Mouse (Mus musculus): ENCODE results near the gene Ambra1.

DNA sequence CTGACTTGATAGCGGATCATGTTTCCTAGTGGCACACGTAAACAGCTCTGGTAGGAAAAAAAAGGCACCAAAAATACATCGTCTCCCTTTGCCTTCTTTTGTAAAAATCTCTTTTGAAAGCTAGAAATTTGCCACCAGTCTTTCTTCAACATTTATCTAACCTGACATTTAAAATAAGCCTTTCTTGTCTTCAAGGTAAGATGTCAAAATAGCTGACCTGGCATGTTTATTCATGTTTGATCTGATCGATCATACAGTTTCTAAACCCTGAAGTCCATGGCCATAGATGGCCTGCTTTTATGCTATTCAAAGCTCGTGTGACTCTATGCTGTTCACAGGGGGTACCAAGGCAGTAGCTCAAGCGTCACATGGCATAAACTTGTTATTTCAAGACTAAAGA lies 124.6 kb downstream of the Ambra1 start:
- TF ChIP-seq CTCF (conservative IDR thresholded peaks at IDR 0.05 in 1 of 2, IDR thresholded peaks at IDR 0.05 in 1 of 2; ENCODE audit: low read depth in 2 of 2, low read length in 2 of 2): no peak
- TF ChIP-seq POLR2AphosphoS2 (IDR thresholded peaks at IDR 0.05; ENCODE audit: low read depth, low read length): no peak
- 0 out of 2 replicates have a peak, but pooled peaks have one; percentile 57 for TF ChIP-seq MAFK (IDR thresholded peaks at IDR 0.05; ENCODE audit: insufficient replicate concordance, low read length)
- no peak for TF ChIP-seq POLR2A (IDR thresholded peaks at IDR 0.05; ENCODE audit: low read depth, low read length)
- TF ChIP-seq TBP (conservative IDR thresholded peaks at IDR 0.05; ENCODE audit: low read depth, low read length): no peak
- TF ChIP-seq MAX (IDR thresholded peaks at IDR 0.05; ENCODE audit: low read length): no peak
- no peak for TF ChIP-seq EP300 (IDR thresholded peaks at IDR 0.05; ENCODE audit: low read length)
- TF ChIP-seq HCFC1 (IDR thresholded peaks at IDR 0.05; ENCODE audit: low read depth, low read length): no peak
- TF ChIP-seq SMC3 (IDR thresholded peaks at IDR 0.05; ENCODE audit: low read depth, low read length): no peak
